Mouse (Mus musculus) heart, adult 2 months (tissue): ENCODE results near the gene Mdk. TPM values are rescaled to one million over a fixed set of nuclear protein-coding genes. Genes with fewer than 3 reads are reported as not detected.
A peak's percentile ranks its signal among the peaks of the same experiment; 100 is the strongest.

Experiments used
- DNase-seq, 2 experiments: peaks; one replicate each; pipeline ENCODE4 v3.0.0; 2021
- H3K27ac ChIP-seq: fragments of 200-600 bp; 2 replicates; pipeline ENCODE4 v1.8.1; 2022
- H3K27me3 ChIP-seq: fragments of 200-500 bp; 2 replicates; pipeline ENCODE4 v1.6.1; 2012; ENCODE audit warnings: mild to moderate bottlenecking, low read length, inconsistent platforms, mixed read lengths; ENCODE audit not compliant: control insufficient read depth, insufficient read depth
- H3K36me3 ChIP-seq: fragments of 200-500 bp; 2 replicates; pipeline ENCODE4 v1.6.1; 2012; ENCODE audit warnings: low read length, inconsistent platforms; ENCODE audit not compliant: control insufficient read depth, insufficient read depth
- H3K4me1 ChIP-seq: fragments of 200-500 bp; 2 replicates; pipeline ENCODE4 v1.6.1; 2011; ENCODE audit warnings: low read length; ENCODE audit not compliant: control insufficient read depth, insufficient read depth
- H3K4me3 ChIP-seq: fragments of 200-600 bp; 2 replicates; pipeline ENCODE4 v1.8.1; 2022
- H3K79me2 ChIP-seq: fragments of 200-500 bp; replicated peaks from 2 replicates; pipeline ENCODE4 v1.6.1; 2012; ENCODE audit warnings: mild to moderate bottlenecking, inconsistent platforms, low read length, moderate library complexity, mixed read lengths; ENCODE audit not compliant: control insufficient read depth, insufficient read depth
- H3K9ac ChIP-seq: fragments of 200-500 bp; 2 replicates; pipeline ENCODE4 v1.6.1; 2012; ENCODE audit warnings: low read depth, mild to moderate bottlenecking, control low read depth, inconsistent platforms, low read length, mixed read lengths
- CTCF ChIP-seq: fragments of 200-600 bp; IDR thresholded peaks from 2 replicates; pipeline ENCODE4 v1.8.1; 2022; ENCODE audit warnings: antibody characterized with exemption, mild to moderate bottlenecking, moderate library complexity
- EP300 ChIP-seq: fragments of 200-500 bp; IDR thresholded peaks from 2 replicates; pipeline ENCODE4 v1.6.1; 2011; ENCODE audit warnings: low read depth, low read length, control low read depth; ENCODE audit not compliant: insufficient read depth
- POLR2A ChIP-seq: fragments of 200-500 bp; IDR thresholded peaks from 2 replicates; pipeline ENCODE4 v1.6.1; 2011; ENCODE audit warnings: mild to moderate bottlenecking, low read depth, low read length, control low read depth; ENCODE audit not compliant: insufficient read depth
- WGBS: fragments of 180-500 bp; shearing (Covaris S2); methylation state at CpG from one replicate; pipeline ENCODE4 v1.1.7; 2018; 5-methylcytosine and 5-hydroxymethylcytosine counted together
- intact Hi-C: fragments of 180-260 bp; cut with DNase I; formaldehyde crosslinking; loops from one replicate; pipeline ENCODE4 v1.15.1; 2025
- polyA plus RNA-seq: library from polyadenylated mRNA; depleted of rRNA; stranded (reverse); fragments of >200 nt; gene quantifications from 2 replicates; pipeline ENCODE4 v1.2.3, GENCODE M21; 2012
- total RNA-seq, 2 experiments: library from RNA; stranded (reverse); gene quantifications; 2 replicates each; pipeline ENCODE4 v1.2.3; 2021

Gene Mdk
- total and polyA plus RNA-seq, 3 experiments: 2.5 to 4.1 (median 2.8) TPM

DNA sequence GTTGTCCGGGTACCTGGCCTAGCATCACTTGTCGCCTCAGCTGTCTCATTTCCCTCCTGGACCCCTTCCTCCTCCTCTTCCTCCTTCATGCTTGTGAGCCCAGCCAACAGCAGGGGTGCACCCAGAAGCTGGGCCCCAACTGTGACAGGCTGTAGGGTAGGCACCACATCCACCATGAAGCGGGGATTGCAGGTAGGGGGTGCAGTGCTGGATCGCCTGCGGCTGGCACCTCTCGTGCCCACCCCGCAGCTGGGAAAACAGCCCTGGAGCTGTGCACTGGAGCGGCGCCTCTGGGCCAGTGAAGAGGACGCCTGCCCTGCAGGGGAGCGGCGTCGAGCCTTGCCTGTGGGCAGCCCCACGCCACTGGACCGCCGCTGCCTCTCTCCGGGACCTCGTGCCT, 13.4 kb upstream of the Mdk start, which contains the start of gene Gm9821:
Gene Gm9821, plus strand, starts transcription at position 221 of the 400 bp plus-strand sequence.
- Histone ChIP-seq H3K27ac (no peak within 1 kb of the TSS; the same call in 1 of the 2 replicates), H3K4me1 (peaks cover 27% of the 10 kb centered on the region), H3K9ac (no peak within 1 kb of the TSS)

DNA sequence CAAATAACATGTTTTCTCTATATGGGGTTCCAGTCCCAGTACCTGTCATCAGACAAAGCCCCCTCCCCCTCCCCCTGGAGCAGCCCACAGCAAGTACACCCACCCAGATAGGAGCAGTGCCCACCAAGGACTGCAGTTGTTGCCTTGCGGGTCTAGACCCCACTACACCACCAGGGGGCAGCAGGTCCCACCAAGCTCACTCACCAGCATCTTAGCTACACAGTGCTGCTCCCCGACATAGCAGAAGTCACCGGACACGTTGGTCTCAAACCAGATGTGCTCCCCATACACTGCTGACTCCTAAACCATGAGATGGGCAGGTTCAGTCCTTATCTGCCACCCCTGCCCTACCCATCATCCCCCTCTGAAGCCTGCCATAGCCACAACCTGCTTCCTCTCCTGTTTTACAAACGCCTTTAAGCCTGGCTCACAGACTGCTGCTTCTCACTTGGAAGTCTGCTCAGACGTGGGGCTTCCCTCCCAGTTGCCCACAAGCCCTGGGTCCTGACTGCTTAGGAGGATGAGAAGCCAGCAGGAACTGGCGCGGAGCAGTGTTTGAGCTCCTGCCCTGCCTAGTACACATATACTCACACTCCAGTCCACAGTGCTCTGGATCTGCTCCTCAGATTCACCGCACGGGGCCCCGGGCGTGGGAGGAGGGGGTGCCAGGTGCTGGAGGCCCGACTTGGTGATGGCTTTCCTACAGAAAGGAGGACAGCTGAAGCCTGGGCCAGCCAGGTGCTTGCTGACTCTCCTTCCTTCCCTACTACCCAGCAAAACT, 12.3 kb upstream of the Mdk start:
- Histone ChIP-seq H3K4me1 (peaks cover 21% of the 10 kb centered on the region), H3K9ac (no peak overlapping the region), H3K36me3 (peaks cover 4% of the 10 kb centered on the region; the same call in 1 of the 2 replicates), H3K27ac (no peak overlapping the region), H3K27me3 (no peaks in the 10 kb centered on the region), H3K4me3 (no peak overlapping the region), H3K79me2 (peaks cover 15% of the 10 kb centered on the region)
- peak; percentile 74 to 86 for DNase-seq
- TF ChIP-seq EP300: peak; percentile 89; the same call in 1 of the 2 replicates
- no peak for TF ChIP-seq POLR2A
- peak; percentile 86 for TF ChIP-seq CTCF
- intact Hi-C loops: loop anchor here (1.0 kb wide), 4 partner anchors 15 to 114 kb away; no protein-coding TSS in a partner anchor
- WGBS: 49% methylated on average over 13 of the region's 13 CpGs

More for the DNA sequence above, 13.4 kb upstream of the Mdk start, which contains the start of gene Gm9821:
- no peak within 1 kb of the TSS for H3K4me3 ChIP-seq
- TF ChIP-seq EP300 (no peak), CTCF (no peak), POLR2A (no peak)
- peaks cover 15% of the 10 kb centered on the region for H3K79me2 ChIP-seq
- 93% methylated on average over 18 of the region's 18 CpGs for WGBS
- no peaks in the 10 kb centered on the region for H3K27me3 ChIP-seq
- H3K36me3 ChIP-seq: peaks cover 5% of the 10 kb centered on the region
- DNase-seq: no peak
- intact Hi-C loops: no loop called here

DNA sequence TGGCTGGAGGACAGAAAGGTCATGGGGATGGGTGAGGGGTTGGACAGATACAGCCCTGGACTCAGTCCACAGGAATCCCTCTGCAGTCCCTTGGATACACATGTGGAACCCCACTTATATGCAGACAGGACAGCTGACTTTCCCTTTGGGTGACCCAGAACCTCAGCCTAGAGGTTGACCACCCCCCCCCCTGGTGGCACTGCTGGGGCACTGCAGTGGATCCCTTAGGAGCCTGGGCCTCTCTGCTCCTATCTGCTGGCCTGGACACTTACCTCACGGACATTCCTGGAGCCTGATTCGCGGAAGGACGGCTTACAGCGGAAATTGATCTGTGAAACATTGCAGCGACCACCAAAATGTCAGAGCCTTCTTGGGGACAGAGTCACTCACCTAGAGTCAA, 10.3 kb upstream of the Mdk start:
- peak; percentile 47 for TF ChIP-seq CTCF
- TF ChIP-seq POLR2A: no peak
- no peak for TF ChIP-seq EP300
- Histone ChIP-seq H3K27ac (no peak overlapping the region), H3K79me2 (peaks cover 8% of the 10 kb centered on the region), H3K9ac (no peak overlapping the region), H3K36me3 (no peaks in the 10 kb centered on the region), H3K4me1 (peaks cover 7% of the 10 kb centered on the region), H3K4me3 (no peak overlapping the region), H3K27me3 (no peaks in the 10 kb centered on the region)
- WGBS: 55% methylated on average over 6 of the region's 6 CpGs
- no peak for DNase-seq
- intact Hi-C loops: no loop called here

- Histone ChIP-seq H3K4me3 (no peak overlapping the region), H3K4me1 (peaks cover 2% of the 10 kb centered on the region), H3K79me2 (peaks cover 2% of the 10 kb centered on the region; the same call in 1 of the 2 replicates), H3K9ac (no peak overlapping the region), H3K36me3 (no peaks in the 10 kb centered on the region), H3K27ac (no peak overlapping the region), H3K27me3 (no peaks in the 10 kb centered on the region)
- TF ChIP-seq CTCF (no peak), EP300 (no peak), POLR2A (no peak)
- intact Hi-C loops: no loop called here
- no peak for DNase-seq
- 89% methylated on average over 15 of the region's 15 CpGs for WGBS
Measured at GRCm38 (mm10) chr2:91939303-91939935, 7.3 kb upstream of the Mdk start.

DNA sequence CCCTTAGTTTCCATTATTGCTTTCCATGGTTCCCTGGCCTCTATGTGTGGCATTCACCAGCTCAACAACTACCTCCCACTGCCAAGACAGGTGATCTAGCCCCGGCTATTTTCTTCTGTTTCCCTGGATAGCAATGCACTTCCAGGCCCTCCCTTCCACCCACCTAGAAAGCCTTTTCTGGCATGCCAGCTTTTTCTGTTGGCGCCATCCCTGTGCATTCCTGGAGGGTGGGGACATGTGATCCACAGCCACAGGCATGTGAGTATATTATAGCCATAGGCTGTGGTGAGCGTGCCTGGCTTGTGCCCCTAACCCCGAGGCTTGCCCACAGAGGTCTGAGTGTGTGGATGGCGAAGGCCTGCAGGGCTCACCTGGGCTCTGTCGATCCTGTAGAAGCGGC, 4.1 kb upstream of the Mdk start:
- H3K4me1 ChIP-seq: no peaks in the 10 kb centered on the region
- WGBS: 87% methylated on average over 7 of the region's 7 CpGs
- no peak overlapping the region for H3K4me3 ChIP-seq
- intact Hi-C loops: no loop called here
- H3K9ac ChIP-seq: no peak overlapping the region
- DNase-seq: no peak
- no peaks in the 10 kb centered on the region for H3K36me3 ChIP-seq
- no peaks in the 10 kb centered on the region for H3K79me2 ChIP-seq
- TF ChIP-seq CTCF (no peak), EP300 (no peak), POLR2A (no peak)
- no peaks in the 10 kb centered on the region for H3K27me3 ChIP-seq
- no peak overlapping the region for H3K27ac ChIP-seq
